Mouse (Mus musculus) G1E (cell line): ENCODE results near the gene Gm7356.
"Not testable (repeated sequence)": the region's sequence is repeated elsewhere in the genome, so short reads cannot be mapped to it uniquely, and the experiment has no call there.

Experiments used
- CTCF ChIP-seq: IDR thresholded peaks from 2 replicates; pipeline ENCODE4 v1.5.1; 2012; ENCODE audit warnings: low read depth, low read length, inconsistent platforms, mixed read lengths
- GATA1 ChIP-seq: IDR thresholded peaks from 2 replicates; pipeline ENCODE4 v1.6.1; 2012; ENCODE audit warnings: borderline replicate concordance, low read length, inconsistent platforms, mixed read lengths
- TAL1 ChIP-seq: conservative IDR thresholded peaks from 2 replicates; pipeline ENCODE4 v1.6.1; 2012; ENCODE audit warnings: low read depth, low read length, inconsistent platforms, mixed read lengths

DNA sequence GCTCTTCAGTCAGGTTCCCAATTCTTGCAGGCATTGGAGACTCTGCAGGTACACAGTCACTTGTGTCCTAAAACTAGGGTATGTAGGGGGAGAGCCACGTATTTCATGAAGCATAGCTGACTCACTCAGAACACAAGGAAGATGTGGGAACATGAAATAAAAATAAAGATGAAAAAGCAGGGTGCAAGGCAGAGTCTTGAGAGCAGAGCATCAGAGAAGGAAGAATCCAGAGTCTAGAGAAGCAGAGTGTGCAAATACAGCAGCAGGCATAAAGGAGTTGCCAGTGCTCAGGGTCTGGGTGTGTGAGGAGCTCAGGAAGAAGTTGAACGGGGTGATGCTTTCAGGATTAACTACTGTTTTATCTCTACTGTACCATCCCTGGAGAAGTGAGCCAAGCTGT, 38.4 kb upstream of the Gm7356 start:
- TF ChIP-seq CTCF, GATA1, TAL1: not testable (repeated sequence)
